Mouse (Mus musculus): ENCODE measurements around the gene Dclk1. TPM values are rescaled to one million over a fixed set of nuclear protein-coding genes. Genes with fewer than 3 reads are reported as not detected.

Gene Dclk1
- polyA plus RNA-seq, 1 experiment from 2014 or later, result 256 TPM

Other genes starting within 250 kb of the Dclk1 start
- gene Ccna1, start 186.9 kb upstream of the Dclk1 start, polyA plus RNA-seq (2014; fragmentation: Nextera tagmentation; extraction: Ambion mirVana), result 1.5 and 1.7 TPM in 2 replicates
- gene Spg20, start 130.3 kb upstream of the Dclk1 start, polyA plus RNA-seq (2014; fragmentation: Nextera tagmentation; extraction: Ambion mirVana), result 16.2 and 19.5 TPM in 2 replicates
- 0.30 TPM in 1 of 2 replicates, not detected in the other for gene Ccdc169, start 105.0 kb upstream of the Dclk1 start, polyA plus RNA-seq (2014; fragmentation: Nextera tagmentation; extraction: Ambion mirVana)
- gene Sohlh2, start 60.3 kb upstream of the Dclk1 start, polyA plus RNA-seq (2014; fragmentation: Nextera tagmentation; extraction: Ambion mirVana), result 0.13 TPM in 1 of 2 replicates, not detected in the other
- gene Gm21954, start 229.8 kb downstream of the Dclk1 start, polyA plus RNA-seq (2014; fragmentation: Nextera tagmentation; extraction: Ambion mirVana), result not detected in 2 replicates

Measured in hindbrain, embryonic 14.5 days (tissue).